Mouse (Mus musculus): ENCODE results near the gene Hao1. TPM values are rescaled to one million over a fixed set of nuclear protein-coding genes. Genes with fewer than 3 reads are reported as not detected.

Gene Hao1
- polyA plus RNA-seq (2011; ENCODE audit: insufficient read depth, insufficient read length, low replicate concordance, missing spikeins): 1.4 TPM in 1 of 2 replicates, not detected in the other

GRCm38 (mm10) chr2:134554221-134554727 is at the start of gene Hao1:
Gene Hao1, minus strand, starts transcription at chr2:134554368.
- H3K4me3 ChIP-seq (replicated peaks; ENCODE audit: control insufficient read depth, low read depth, low read length): no peak within 1 kb of the TSS
- no peak for TF ChIP-seq CTCF (IDR thresholded peaks at IDR 0.05; ENCODE audit: control insufficient read depth, insufficient read depth, low read length)
- no peak for TF ChIP-seq POLR2A (IDR thresholded peaks at IDR 0.05; ENCODE audit: borderline replicate concordance, control insufficient read depth, low read depth, low read length)
- H3K4me1 ChIP-seq (ENCODE audit: control insufficient read depth, insufficient read depth, low read length): no peaks in the 10 kb centered on the region
- H3K27ac ChIP-seq (ENCODE audit: control insufficient read depth, insufficient read depth, low read depth, low read length, poor library complexity): no peak within 1 kb of the TSS
- WGBS: 74% methylated on average over 8 of the region's 8 CpGs

- TF ChIP-seq POLR2A (IDR thresholded peaks at IDR 0.05; ENCODE audit: borderline replicate concordance, control insufficient read depth, low read depth, low read length) (no peak), CTCF (IDR thresholded peaks at IDR 0.05; ENCODE audit: control insufficient read depth, insufficient read depth, low read length) (no peak)
- WGBS: 95% methylated on average over 6 of the region's 6 CpGs
- no peak overlapping the region for H3K4me3 ChIP-seq (replicated peaks; ENCODE audit: control insufficient read depth, low read depth, low read length)
- no peak overlapping the region for H3K27ac ChIP-seq (ENCODE audit: control insufficient read depth, insufficient read depth, low read depth, low read length, poor library complexity)
- H3K4me1 ChIP-seq (ENCODE audit: control insufficient read depth, insufficient read depth, low read length): no peaks in the 10 kb centered on the region
Measured at GRCm38 (mm10) chr2:134591081-134591694, 37.0 kb upstream of the Hao1 start.

GRCm38 (mm10) chr2:134585243-134585642 is 31.1 kb upstream of the Hao1 start:
- Histone ChIP-seq H3K27ac (ENCODE audit: control insufficient read depth, insufficient read depth, low read depth, low read length, poor library complexity) (no peak overlapping the region), H3K4me3 (replicated peaks; ENCODE audit: control insufficient read depth, low read depth, low read length) (no peak overlapping the region), H3K4me1 (ENCODE audit: control insufficient read depth, insufficient read depth, low read length) (no peaks in the 10 kb centered on the region)
- WGBS: 81% methylated on average over 4 of the region's 4 CpGs
- TF ChIP-seq POLR2A (IDR thresholded peaks at IDR 0.05; ENCODE audit: borderline replicate concordance, control insufficient read depth, low read depth, low read length) (no peak), CTCF (IDR thresholded peaks at IDR 0.05; ENCODE audit: control insufficient read depth, insufficient read depth, low read length) (no peak)

DNA sequence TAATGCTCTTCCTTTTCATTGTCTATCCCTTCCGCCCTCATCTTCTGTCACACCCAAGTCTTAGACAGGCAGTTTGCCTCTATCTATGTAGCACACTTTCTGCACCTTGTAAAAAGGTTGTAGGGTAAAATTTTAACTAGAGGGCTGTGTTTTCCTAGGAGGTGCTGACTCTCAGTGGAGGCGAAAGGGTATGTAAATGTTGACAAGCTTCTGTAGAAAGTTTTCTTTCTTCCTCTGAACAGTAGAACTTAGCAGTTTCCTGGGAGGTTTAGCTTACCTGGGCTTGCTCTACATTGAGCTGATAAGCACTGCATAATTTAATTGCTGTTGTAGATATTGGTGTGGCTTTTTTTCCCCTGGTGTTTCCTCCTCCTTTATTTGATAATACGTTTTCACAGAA is 5.3 kb upstream of the Hao1 start:
- no peaks in the 10 kb centered on the region for H3K4me1 ChIP-seq (ENCODE audit: control insufficient read depth, insufficient read depth, low read length)
- 86% methylated on average over 3 of the region's 3 CpGs for WGBS
- H3K27ac ChIP-seq (ENCODE audit: control insufficient read depth, insufficient read depth, low read depth, low read length, poor library complexity): no peak overlapping the region
- no peak for TF ChIP-seq CTCF (IDR thresholded peaks at IDR 0.05; ENCODE audit: control insufficient read depth, insufficient read depth, low read length)
- H3K4me3 ChIP-seq (replicated peaks; ENCODE audit: control insufficient read depth, low read depth, low read length): no peak overlapping the region

GRCm38 (mm10) chr2:134552358-134552757 is 1.8 kb downstream of the Hao1 start:
- H3K4me1 ChIP-seq (ENCODE audit: control insufficient read depth, insufficient read depth, low read length): no peaks in the 10 kb centered on the region
- no peak for TF ChIP-seq POLR2A (IDR thresholded peaks at IDR 0.05; ENCODE audit: borderline replicate concordance, control insufficient read depth, low read depth, low read length)
- TF ChIP-seq CTCF (IDR thresholded peaks at IDR 0.05; ENCODE audit: control insufficient read depth, insufficient read depth, low read length): no peak
- no peak overlapping the region for H3K27ac ChIP-seq (ENCODE audit: control insufficient read depth, insufficient read depth, low read depth, low read length, poor library complexity)
- H3K4me3 ChIP-seq (replicated peaks; ENCODE audit: control insufficient read depth, low read depth, low read length): no peak overlapping the region

- WGBS: 13% methylated on average over 4 of the region's 4 CpGs
Measured at GRCm38 (mm10) chr2:134549770-134550169, 4.4 kb downstream of the Hao1 start.

DNA sequence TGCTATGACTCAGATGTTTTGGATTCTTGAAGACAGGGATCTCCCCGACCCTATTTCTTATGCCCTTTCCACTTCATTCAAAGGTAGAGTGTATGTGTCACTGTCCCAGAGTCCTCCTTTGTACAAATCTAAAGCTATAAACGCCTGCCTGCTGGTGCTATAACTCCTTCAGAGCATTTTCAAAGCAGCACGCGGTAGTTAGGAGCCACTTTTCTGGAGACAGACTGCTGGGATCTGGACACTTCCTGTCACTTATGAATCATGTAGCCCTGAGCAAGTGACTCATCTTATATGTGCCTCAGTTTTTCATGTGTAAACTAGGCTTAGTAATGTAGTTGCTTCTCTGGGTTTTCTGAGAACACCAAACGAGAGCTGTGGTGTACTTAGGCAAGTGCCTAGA is 9.1 kb downstream of the Hao1 start:
- WGBS: 18% methylated on average over 5 of the region's 5 CpGs
- TF ChIP-seq POLR2A (IDR thresholded peaks at IDR 0.05; ENCODE audit: borderline replicate concordance, control insufficient read depth, low read depth, low read length) (no peak), CTCF (IDR thresholded peaks at IDR 0.05; ENCODE audit: control insufficient read depth, insufficient read depth, low read length) (no peak)
- H3K27ac ChIP-seq (ENCODE audit: control insufficient read depth, insufficient read depth, low read depth, low read length, poor library complexity): no peak overlapping the region
- H3K4me1 ChIP-seq (ENCODE audit: control insufficient read depth, insufficient read depth, low read length): no peaks in the 10 kb centered on the region; the same call in 1 of the 2 replicates
- no peak overlapping the region for H3K4me3 ChIP-seq (replicated peaks; ENCODE audit: control insufficient read depth, low read depth, low read length)

More at GRCm38 (mm10) chr2:134549770-134550169, 4.4 kb downstream of the Hao1 start:
- TF ChIP-seq CTCF (IDR thresholded peaks at IDR 0.05; ENCODE audit: control insufficient read depth, insufficient read depth, low read length): no peak
- TF ChIP-seq POLR2A (IDR thresholded peaks at IDR 0.05; ENCODE audit: borderline replicate concordance, control insufficient read depth, low read depth, low read length): no peak
- H3K27ac ChIP-seq (ENCODE audit: control insufficient read depth, insufficient read depth, low read depth, low read length, poor library complexity): no peak overlapping the region
- H3K4me1 ChIP-seq (ENCODE audit: control insufficient read depth, insufficient read depth, low read length): no peaks in the 10 kb centered on the region; the same call in 1 of the 2 replicates
- no peak overlapping the region for H3K4me3 ChIP-seq (replicated peaks; ENCODE audit: control insufficient read depth, low read depth, low read length)

- TF ChIP-seq CTCF (IDR thresholded peaks at IDR 0.05; ENCODE audit: control insufficient read depth, insufficient read depth, low read length) (no peak), POLR2A (IDR thresholded peaks at IDR 0.05; ENCODE audit: borderline replicate concordance, control insufficient read depth, low read depth, low read length) (no peak)
- 9% methylated on average over 8 of the region's 8 CpGs for WGBS
- Histone ChIP-seq H3K27ac (ENCODE audit: control insufficient read depth, insufficient read depth, low read depth, low read length, poor library complexity) (no peak overlapping the region), H3K4me1 (ENCODE audit: control insufficient read depth, insufficient read depth, low read length) (no peaks in the 10 kb centered on the region; the same call in 1 of the 2 replicates), H3K4me3 (replicated peaks; ENCODE audit: control insufficient read depth, low read depth, low read length) (no peak overlapping the region)
Measured at GRCm38 (mm10) chr2:134544321-134545065, 9.7 kb downstream of the Hao1 start.
